Mouse (Mus musculus): ENCODE measurements around the gene Gm1673. TPM values are rescaled to one million over a fixed set of nuclear protein-coding genes. Genes with fewer than 3 reads are reported as not detected.
"Not testable (repeated sequence)": the region's sequence is repeated elsewhere in the genome, so short reads cannot be mapped to it uniquely, and the experiment has no call there.

Gene Gm1673
- polyA plus RNA-seq (2016; fragmentation: Nextera tagmentation; extraction: Ambion mirVana): 387 and 405 TPM in 2 replicates

DNA sequence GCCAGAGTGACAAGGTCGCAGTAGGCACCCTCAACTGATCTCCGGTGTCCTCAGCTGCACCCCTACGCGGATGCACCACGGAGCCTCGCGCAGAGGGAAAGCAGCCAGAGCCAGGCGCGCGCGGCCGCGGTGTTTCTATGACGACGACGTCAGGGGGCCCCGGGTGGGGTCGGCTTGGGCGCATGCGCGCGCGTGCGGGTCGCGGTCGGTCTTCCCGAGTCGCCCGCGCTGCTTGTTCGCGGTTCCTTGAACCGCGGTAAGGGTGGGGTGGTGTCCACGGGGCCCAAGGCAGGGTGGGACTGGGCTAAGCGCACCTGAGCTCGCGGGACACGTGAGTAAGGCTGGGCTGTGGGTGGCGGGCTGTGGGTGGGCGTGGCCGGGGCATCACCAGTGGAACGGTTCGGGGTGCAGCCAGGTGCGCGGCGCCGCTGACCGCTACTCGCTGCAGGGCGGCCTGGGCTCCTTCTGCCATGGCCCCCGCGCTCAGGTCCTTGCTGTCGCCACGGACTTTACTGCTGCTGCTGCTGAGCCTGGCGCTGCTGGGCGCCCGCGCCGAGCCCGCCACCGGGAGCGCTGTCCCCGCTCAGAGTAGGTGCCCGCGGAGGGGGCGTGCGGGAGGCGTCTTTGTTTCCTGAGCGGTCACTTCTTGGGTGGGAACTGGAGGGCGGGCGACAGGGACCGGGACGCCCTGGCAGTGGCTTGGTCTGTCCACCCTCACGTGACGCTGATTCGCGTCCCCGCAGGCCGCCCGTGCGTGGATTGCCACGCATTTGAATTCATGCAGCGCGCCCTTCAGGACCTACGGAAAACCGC, at the start of gene Gm1673:
Gm1673 (plus strand) TSS at position 125 of the 813 bp plus-strand sequence.
- Histone ChIP-seq H3K4me3 (replicated peaks) (peak within 1 kb of the TSS; percentile 92), H3K27me3 (no peaks in the 10 kb centered on the region), H3K36me3 (replicated peaks) (peaks cover 9% of the 10 kb centered on the region), H3K4me1 (peaks cover 28% of the 10 kb centered on the region), H3K27ac (peak within 1 kb of the TSS; percentile 77), H3K9me3 (no peaks in the 10 kb centered on the region), H3K4me2 (peak within 1 kb of the TSS; percentile 80), H3K9ac (peak within 1 kb of the TSS; percentile 94)
- peak; percentile 90 for ATAC-seq (ENCODE audit: low FRiP score)
- WGBS: under 1% methylated on average over 76 of the region's 88 CpGs

DNA sequence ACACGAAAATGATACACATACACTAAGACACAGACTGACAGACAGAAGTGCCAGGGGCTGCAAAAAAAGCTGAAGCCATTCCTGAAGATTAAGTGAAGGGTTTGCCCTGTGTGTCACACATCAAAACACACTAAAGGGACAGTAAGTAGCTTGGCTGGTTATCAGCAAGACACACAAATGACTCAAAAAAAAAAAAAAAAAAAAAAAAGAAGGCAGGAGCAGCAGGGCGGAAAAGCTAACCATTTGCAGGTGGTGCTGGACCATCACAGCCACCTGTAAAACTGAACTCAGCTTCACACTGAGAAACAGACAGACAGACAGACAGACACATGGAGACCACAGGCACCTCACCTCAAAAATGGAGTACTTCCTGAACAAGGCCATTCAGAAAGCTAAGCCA, 49.2 kb upstream of the Gm1673 start:
- WGBS: 93% methylated on average over 2 of the region's 2 CpGs
- H3K4me3 ChIP-seq (replicated peaks): no peak overlapping the region
- peaks cover 25% of the 10 kb centered on the region for H3K36me3 ChIP-seq (replicated peaks)
- H3K27me3 ChIP-seq: no peaks in the 10 kb centered on the region
- ATAC-seq (ENCODE audit: low FRiP score): no peak
- no peak overlapping the region for H3K27ac ChIP-seq
- 0 out of 2 replicates have a peak, but pooled peaks cover 7% of the 10 kb centered on the region for H3K9me3 ChIP-seq
- H3K9ac ChIP-seq: no peak overlapping the region
- H3K4me2 ChIP-seq: peak overlapping the region; percentile 61
- H3K4me1 ChIP-seq: peaks cover 33% of the 10 kb centered on the region

GRCm38 (mm10) chr5:33934877-33935276, 48.4 kb upstream of the Gm1673 start:
- Histone ChIP-seq H3K27me3 (no peaks in the 10 kb centered on the region), H3K9me3 (0 out of 2 replicates have a peak, but pooled peaks cover 9% of the 10 kb centered on the region), H3K36me3 (replicated peaks) (peaks cover 17% of the 10 kb centered on the region), H3K4me2 (peak overlapping the region; percentile 61), H3K4me3 (replicated peaks) (peak overlapping the region; percentile 83), H3K4me1 (peaks cover 33% of the 10 kb centered on the region), H3K27ac (no peak overlapping the region), H3K9ac (peak overlapping the region; percentile 80; the same call in 1 of the 2 replicates)
- 82% methylated on average over 7 of the region's 7 CpGs for WGBS
- ATAC-seq (ENCODE audit: low FRiP score): no peak

- Histone ChIP-seq H3K4me2 (peak overlapping the region; percentile 61), H3K4me3 (replicated peaks) (peak overlapping the region; percentile 83), H3K9ac (peak overlapping the region; percentile 80), H3K9me3 (peaks cover 11% of the 10 kb centered on the region; the same call in 1 of the 2 replicates), H3K27ac (peak overlapping the region; percentile 93), H3K27me3 (no peaks in the 10 kb centered on the region), H3K4me1 (peaks cover 33% of the 10 kb centered on the region), H3K36me3 (replicated peaks) (peaks cover 10% of the 10 kb centered on the region)
- peak; percentile 60 for ATAC-seq (ENCODE audit: low FRiP score)
- WGBS: under 1% methylated on average over 39 of the region's 39 CpGs
Measured at GRCm38 (mm10) chr5:33935700-33936111, 47.5 kb upstream of the Gm1673 start.

DNA sequence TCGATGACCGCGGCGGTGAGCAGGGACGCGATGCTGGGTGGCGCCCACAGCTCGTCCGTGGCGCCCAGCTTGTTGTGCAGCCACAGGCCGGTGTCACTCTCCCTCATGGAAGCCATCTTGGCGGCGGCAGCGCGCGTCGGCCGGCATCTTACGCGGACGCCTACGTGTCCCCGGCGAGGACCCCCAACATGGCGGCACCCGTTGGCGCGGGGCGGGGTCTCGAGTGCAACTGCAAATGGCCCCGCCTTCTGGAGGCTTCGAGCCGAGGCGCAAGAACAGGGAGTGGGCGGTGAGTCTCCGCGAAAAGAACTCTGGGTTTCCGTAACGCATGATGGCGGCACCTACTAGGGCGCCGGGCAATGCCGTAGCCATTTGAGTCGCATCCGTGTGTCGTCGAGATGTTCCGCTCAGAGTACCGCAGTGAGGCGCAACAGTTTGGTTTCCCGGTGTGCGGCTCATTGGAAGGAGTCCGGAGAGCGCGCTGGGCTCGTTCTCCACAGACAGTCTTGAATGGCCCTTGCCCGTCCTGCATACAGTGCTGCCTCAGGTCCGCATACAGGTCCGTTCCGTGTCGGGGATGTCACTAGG, 47.0 kb upstream of the Gm1673 start, which contains the start of gene Nelfa:
Nelfa (minus strand) TSS at position 294 of the 588 bp plus-strand sequence.
- Histone ChIP-seq H3K4me2 (peak within 1 kb of the TSS; percentile 61), H3K4me1 (peaks cover 33% of the 10 kb centered on the region), H3K36me3 (replicated peaks) (peaks cover 9% of the 10 kb centered on the region), H3K27ac (peak within 1 kb of the TSS; percentile 93), H3K4me3 (replicated peaks) (peak within 1 kb of the TSS; percentile 83), H3K27me3 (no peaks in the 10 kb centered on the region), H3K9ac (peak within 1 kb of the TSS; percentile 80), H3K9me3 (peaks cover 11% of the 10 kb centered on the region; the same call in 1 of the 2 replicates)
- peak; percentile 98 for ATAC-seq (ENCODE audit: low FRiP score)
- WGBS: under 1% methylated on average over 61 of the region's 61 CpGs

GRCm38 (mm10) chr5:33937230-33937629, 46.0 kb upstream of the Gm1673 start:
- peak overlapping the region; percentile 61 for H3K4me2 ChIP-seq

GRCm38 (mm10) chr5:33938448-33938847, 44.8 kb upstream of the Gm1673 start:
- H3K9ac ChIP-seq: no peak overlapping the region
- H3K4me3 ChIP-seq (replicated peaks): no peak overlapping the region
- no peaks in the 10 kb centered on the region for H3K36me3 ChIP-seq (replicated peaks)
- 95% methylated on average over 3 of the region's 3 CpGs for WGBS
- H3K27ac ChIP-seq: no peak overlapping the region
- H3K27me3 ChIP-seq: no peaks in the 10 kb centered on the region
- H3K4me2 ChIP-seq: no peak overlapping the region
- peaks cover 27% of the 10 kb centered on the region for H3K4me1 ChIP-seq
- no peak for ATAC-seq (ENCODE audit: low FRiP score)
- H3K9me3 ChIP-seq: peaks cover 16% of the 10 kb centered on the region; the same call in 1 of the 2 replicates

More at GRCm38 (mm10) chr5:33937230-33937629, 46.0 kb upstream of the Gm1673 start:
- peaks cover 13% of the 10 kb centered on the region; the same call in 1 of the 2 replicates for H3K9me3 ChIP-seq
- no peaks in the 10 kb centered on the region for H3K27me3 ChIP-seq
- H3K9ac ChIP-seq: no peak overlapping the region
- H3K4me3 ChIP-seq (replicated peaks): peak overlapping the region; percentile 83; the same call in 1 of the 2 replicates
- H3K27ac ChIP-seq: no peak overlapping the region
- H3K4me1 ChIP-seq: peaks cover 33% of the 10 kb centered on the region
- peaks cover 4% of the 10 kb centered on the region; the same call in 1 of the 2 replicates for H3K36me3 ChIP-seq (replicated peaks)
- no peak for ATAC-seq (ENCODE audit: low FRiP score)
- 100% methylated on average over 2 of the region's 2 CpGs for WGBS

GRCm38 (mm10) chr5:33947035-33947434, 36.2 kb upstream of the Gm1673 start:
- H3K9me3 ChIP-seq: peaks cover 23% of the 10 kb centered on the region
- not testable (repeated sequence) for H3K9ac ChIP-seq; H3K27me3 ChIP-seq; H3K4me2 ChIP-seq; H3K4me1 ChIP-seq; H3K27ac ChIP-seq; H3K4me3 ChIP-seq (replicated peaks); ATAC-seq (ENCODE audit: low FRiP score); H3K36me3 ChIP-seq (replicated peaks)
- WGBS: 88% methylated on average over 16 of the region's 16 CpGs

GRCm38 (mm10) chr5:33948314-33948713, 34.9 kb upstream of the Gm1673 start:
- Histone ChIP-seq H3K27me3 (no peaks in the 10 kb centered on the region), H3K4me2 (no peak overlapping the region), H3K27ac (no peak overlapping the region), H3K4me3 (replicated peaks) (no peak overlapping the region), H3K4me1 (no peaks in the 10 kb centered on the region), H3K36me3 (replicated peaks) (no peaks in the 10 kb centered on the region), H3K9ac (no peak overlapping the region), H3K9me3 (peaks cover 23% of the 10 kb centered on the region)
- ATAC-seq (ENCODE audit: low FRiP score): no peak
- 82% methylated on average over 4 of the region's 4 CpGs for WGBS

GRCm38 (mm10) chr5:33953471-33954185, 29.6 kb upstream of the Gm1673 start:
- 87% methylated on average over 17 of the region's 17 CpGs for WGBS
- Histone ChIP-seq H3K27me3 (no peaks in the 10 kb centered on the region), H3K27ac (no peak overlapping the region), H3K9ac (no peak overlapping the region), H3K4me1 (no peaks in the 10 kb centered on the region), H3K9me3 (peaks cover 21% of the 10 kb centered on the region), H3K36me3 (replicated peaks) (no peaks in the 10 kb centered on the region), H3K4me3 (replicated peaks) (no peak overlapping the region), H3K4me2 (no peak overlapping the region)
- ATAC-seq (ENCODE audit: low FRiP score): no peak

- Histone ChIP-seq H3K9ac (no peak overlapping the region), H3K4me2 (no peak overlapping the region), H3K36me3 (replicated peaks) (no peaks in the 10 kb centered on the region), H3K27ac (no peak overlapping the region), H3K9me3 (peaks cover 25% of the 10 kb centered on the region), H3K4me1 (no peaks in the 10 kb centered on the region), H3K27me3 (no peaks in the 10 kb centered on the region), H3K4me3 (replicated peaks) (no peak overlapping the region)
- peak; percentile 63; the same call in 1 of the 2 replicates for ATAC-seq (ENCODE audit: low FRiP score)
- whole genome bisulfite sequencing: 37% methylated on average over 10 of the region's 10 CpGs
Measured at GRCm38 (mm10) chr5:33954354-33954753, 28.9 kb upstream of the Gm1673 start.

GRCm38 (mm10) chr5:33955868-33956267, 27.4 kb upstream of the Gm1673 start:
- WGBS: 87% methylated on average over 4 of the region's 4 CpGs
- no peak overlapping the region for H3K4me3 ChIP-seq (replicated peaks)
- H3K27me3 ChIP-seq: no peaks in the 10 kb centered on the region
- peaks cover 25% of the 10 kb centered on the region for H3K9me3 ChIP-seq
- no peaks in the 10 kb centered on the region for H3K4me1 ChIP-seq
- H3K9ac ChIP-seq: no peak overlapping the region
- H3K36me3 ChIP-seq (replicated peaks): no peaks in the 10 kb centered on the region
- no peak overlapping the region for H3K4me2 ChIP-seq
- H3K27ac ChIP-seq: no peak overlapping the region
- no peak for ATAC-seq (ENCODE audit: low FRiP score)

All from forebrain, embryonic 12.5 days (tissue).